Mouse (Mus musculus): ENCODE measurements around the gene Klf1. TPM values are rescaled to one million over a fixed set of nuclear protein-coding genes. Genes with fewer than 3 reads are reported as not detected.

Klf1 gene
- polyA plus RNA-seq, 1 experiment from 2014 or later, result 0.64 TPM

- H3K27me3 ChIP-seq, result no peaks in the 10 kb centered on the region
- WGBS, result 58% methylated on average over 13 of the region's 13 CpGs
- no peaks in the 10 kb centered on the region for H3K36me3 ChIP-seq
- peak overlapping the region; percentile 81 for H3K4me3 ChIP-seq
- H3K27ac ChIP-seq (replicated peaks), result peak overlapping the region; percentile 97
- ATAC-seq (ENCODE audit: low FRiP score, low read depth), result no peak
- peak overlapping the region; percentile 97 for H3K9ac ChIP-seq
- H3K4me2 ChIP-seq, result peak overlapping the region; percentile 70
- no peaks in the 10 kb centered on the region for H3K9me3 ChIP-seq
- H3K4me1 ChIP-seq (replicated peaks), result peaks cover 23% of the 10 kb centered on the region
Observed at GRCm38 (mm10) chr8:84937620-84938485, 36.1 kb downstream of the Klf1 start.

GRCm38 (mm10) chr8:84943699-84944098, 42.0 kb downstream of the Klf1 start:
- Histone ChIP-seq H3K4me1 (replicated peaks) (peaks cover 34% of the 10 kb centered on the region), H3K27ac (replicated peaks) (no peak overlapping the region), H3K9me3 (no peaks in the 10 kb centered on the region), H3K4me3 (peak overlapping the region; percentile 64; the same call in 1 of the 2 replicates), H3K36me3 (no peaks in the 10 kb centered on the region), H3K27me3 (peaks cover 13% of the 10 kb centered on the region; the same call in 1 of the 2 replicates), H3K4me2 (peak overlapping the region; percentile 62), H3K9ac (no peak overlapping the region)
- WGBS, result 18% methylated on average over 4 of the region's 4 CpGs
- no peak for ATAC-seq (ENCODE audit: low FRiP score, low read depth)

GRCm38 (mm10) chr8:84944478-84945160, 42.9 kb downstream of the Klf1 start:
- Histone ChIP-seq H3K9me3 (no peaks in the 10 kb centered on the region), H3K9ac (peak overlapping the region; percentile 79; the same call in 1 of the 2 replicates), H3K4me3 (peak overlapping the region; percentile 64), H3K4me1 (replicated peaks) (peaks cover 34% of the 10 kb centered on the region), H3K4me2 (peak overlapping the region; percentile 62), H3K27me3 (peaks cover 16% of the 10 kb centered on the region; the same call in 1 of the 2 replicates), H3K36me3 (no peaks in the 10 kb centered on the region), H3K27ac (replicated peaks) (peak overlapping the region; percentile 34; the same call in 1 of the 2 replicates)
- WGBS, result 2% methylated on average over 26 of the region's 26 CpGs
- peak; percentile 35; the same call in 1 of the 2 replicates for ATAC-seq (ENCODE audit: low FRiP score, low read depth)

GRCm38 (mm10) chr8:84945235-84945632, 43.5 kb downstream of the Klf1 start:
- Histone ChIP-seq H3K4me1 (replicated peaks) (peaks cover 34% of the 10 kb centered on the region), H3K4me2 (peak overlapping the region; percentile 62), H3K27me3 (peaks cover 22% of the 10 kb centered on the region), H3K27ac (replicated peaks) (peak overlapping the region; percentile 85), H3K4me3 (peak overlapping the region; percentile 64), H3K9me3 (no peaks in the 10 kb centered on the region), H3K36me3 (no peaks in the 10 kb centered on the region), H3K9ac (peak overlapping the region; percentile 79)
- peak; percentile 65 for ATAC-seq (ENCODE audit: low FRiP score, low read depth)
- under 1% methylated on average over 11 of the region's 11 CpGs for WGBS

GRCm38 (mm10) chr8:84945633-84946527, 44.2 kb downstream of the Klf1 start:
- under 1% methylated on average over 45 of the region's 67 CpGs for WGBS
- ATAC-seq (ENCODE audit: low FRiP score, low read depth), result peak; percentile 68
- Histone ChIP-seq H3K9ac (peak overlapping the region; percentile 79), H3K27me3 (peaks cover 28% of the 10 kb centered on the region), H3K4me1 (replicated peaks) (peaks cover 34% of the 10 kb centered on the region), H3K36me3 (no peaks in the 10 kb centered on the region), H3K9me3 (no peaks in the 10 kb centered on the region), H3K27ac (replicated peaks) (peak overlapping the region; percentile 85), H3K4me3 (peak overlapping the region; percentile 64), H3K4me2 (peak overlapping the region; percentile 62)

GRCm38 (mm10) chr8:84946528-84947240, 45.0 kb downstream of the Klf1 start, which contains the start of gene Rtbdn:
Gene Rtbdn, plus strand, starts transcription at chr8:84946991.
- Histone ChIP-seq H3K36me3 (no peaks in the 10 kb centered on the region), H3K27me3 (peaks cover 34% of the 10 kb centered on the region), H3K9me3 (no peaks in the 10 kb centered on the region), H3K9ac (peak within 1 kb of the TSS; percentile 79), H3K4me2 (peak within 1 kb of the TSS; percentile 62), H3K4me1 (replicated peaks) (peaks cover 34% of the 10 kb centered on the region), H3K4me3 (peak within 1 kb of the TSS; percentile 64), H3K27ac (replicated peaks) (peak within 1 kb of the TSS; percentile 85)
- peak; percentile 17; the same call in 1 of the 2 replicates for ATAC-seq (ENCODE audit: low FRiP score, low read depth)
- WGBS, result 5% methylated on average over 17 of the region's 17 CpGs

- H3K36me3 ChIP-seq, result no peaks in the 10 kb centered on the region
- WGBS, result 11% methylated on average over 9 of the region's 9 CpGs
- peaks cover 34% of the 10 kb centered on the region for H3K4me1 ChIP-seq (replicated peaks)
- peak overlapping the region; percentile 62 for H3K4me2 ChIP-seq
- peak overlapping the region; percentile 85 for H3K27ac ChIP-seq (replicated peaks)
- ATAC-seq (ENCODE audit: low FRiP score, low read depth), result no peak
- H3K9ac ChIP-seq, result no peak overlapping the region
- peaks cover 36% of the 10 kb centered on the region for H3K27me3 ChIP-seq
- peak overlapping the region; percentile 64 for H3K4me3 ChIP-seq
- H3K9me3 ChIP-seq, result no peaks in the 10 kb centered on the region
Observed at GRCm38 (mm10) chr8:84947241-84947545, 45.5 kb downstream of the Klf1 start.

GRCm38 (mm10) chr8:84949753-84950152, 48.0 kb downstream of the Klf1 start:
- Histone ChIP-seq H3K9me3 (no peaks in the 10 kb centered on the region), H3K4me2 (no peak overlapping the region), H3K4me3 (no peak overlapping the region), H3K27ac (replicated peaks) (no peak overlapping the region), H3K27me3 (peaks cover 33% of the 10 kb centered on the region), H3K36me3 (no peaks in the 10 kb centered on the region), H3K4me1 (replicated peaks) (peaks cover 23% of the 10 kb centered on the region), H3K9ac (no peak overlapping the region)
- ATAC-seq (ENCODE audit: low FRiP score, low read depth), result no peak
- WGBS, result 23% methylated on average over 12 of the region's 12 CpGs

- H3K4me3 ChIP-seq, result no peak overlapping the region
- no peak overlapping the region for H3K9ac ChIP-seq
- H3K36me3 ChIP-seq, result no peaks in the 10 kb centered on the region
- 11% methylated on average over 18 of the region's 18 CpGs for WGBS
- H3K9me3 ChIP-seq, result no peaks in the 10 kb centered on the region
- no peaks in the 10 kb centered on the region for H3K4me1 ChIP-seq (replicated peaks)
- no peak overlapping the region for H3K4me2 ChIP-seq
- no peak overlapping the region for H3K27ac ChIP-seq (replicated peaks)
- ATAC-seq (ENCODE audit: low FRiP score, low read depth), result no peak; the same call in 1 of the 2 replicates
- H3K27me3 ChIP-seq, result peaks cover 30% of the 10 kb centered on the region
Observed at GRCm38 (mm10) chr8:84952612-84953255, 51.0 kb downstream of the Klf1 start.

All from hindbrain, embryonic 15.5 days (tissue).